Mouse (Mus musculus) MN1 (cell line): ENCODE measurements at regions not wholly inside any gene's neighbourhood (a gene's known extent, or its start where the extent isn't known, plus 50 kb on each side); places are given as distances from the start of the nearest gene placed in this dataset.

Source experiments
- DNase-seq: peaks from one replicate; pipeline ENCODE4 v3.0.0-alpha.2; 2016; ENCODE audit warnings: low spot score

DNA sequence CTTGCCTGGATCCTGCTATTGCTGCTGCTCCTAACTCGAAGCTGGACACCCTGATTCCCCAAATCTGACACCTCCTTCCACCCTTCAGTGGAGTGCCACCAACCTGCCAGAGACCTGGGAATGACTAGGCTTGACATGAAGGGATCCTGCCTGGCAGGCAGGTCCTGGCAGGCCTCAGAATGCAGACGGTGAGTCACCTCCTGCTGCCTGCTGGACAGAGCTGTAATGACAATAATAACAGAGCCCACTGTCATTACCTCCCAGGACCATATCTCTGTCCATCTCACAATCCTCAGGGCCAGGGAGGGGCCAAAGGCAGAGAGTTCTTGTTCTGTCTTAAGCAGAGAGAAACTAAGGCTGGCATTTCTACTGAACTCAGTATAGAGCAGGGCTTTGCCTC, 61.5 kb upstream of the Vps8 start:
- peak; percentile 67 for DNase-seq

DNA sequence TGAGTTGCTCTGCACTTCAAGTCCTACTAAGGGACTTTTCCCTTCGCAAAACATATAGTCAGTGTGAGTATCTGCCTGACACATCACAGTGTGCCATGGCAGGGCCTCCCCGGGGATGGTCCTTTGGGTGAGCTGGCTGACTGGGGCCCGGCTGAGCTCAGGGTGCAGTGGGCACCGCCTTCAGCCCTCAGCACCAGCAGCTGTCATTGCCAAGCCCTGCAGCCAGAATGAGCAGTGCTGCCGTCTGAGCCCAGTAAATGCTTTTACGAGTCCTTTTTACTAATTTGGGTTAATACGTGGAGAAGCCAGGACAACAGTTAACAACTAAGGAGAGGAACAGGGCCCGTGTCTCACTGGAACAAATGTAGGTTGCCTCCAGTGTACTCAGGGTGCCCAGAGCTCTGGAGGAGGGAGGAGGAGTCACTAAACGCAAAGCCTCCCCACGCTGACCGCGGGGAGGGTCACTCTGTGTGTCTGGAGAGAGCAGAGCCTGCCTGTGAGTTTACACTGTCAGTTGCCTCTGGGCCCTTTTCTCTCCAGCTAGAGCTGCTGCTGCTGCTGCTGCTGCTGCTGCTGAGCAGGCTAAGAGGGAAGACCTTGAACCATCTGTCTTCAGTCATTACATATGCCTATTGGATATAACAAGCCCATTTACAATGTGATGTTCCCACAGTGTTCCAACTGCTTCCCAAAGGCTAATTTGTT, 60.1 kb upstream of the Vps8 start:
- DNase-seq: no peak

DNA sequence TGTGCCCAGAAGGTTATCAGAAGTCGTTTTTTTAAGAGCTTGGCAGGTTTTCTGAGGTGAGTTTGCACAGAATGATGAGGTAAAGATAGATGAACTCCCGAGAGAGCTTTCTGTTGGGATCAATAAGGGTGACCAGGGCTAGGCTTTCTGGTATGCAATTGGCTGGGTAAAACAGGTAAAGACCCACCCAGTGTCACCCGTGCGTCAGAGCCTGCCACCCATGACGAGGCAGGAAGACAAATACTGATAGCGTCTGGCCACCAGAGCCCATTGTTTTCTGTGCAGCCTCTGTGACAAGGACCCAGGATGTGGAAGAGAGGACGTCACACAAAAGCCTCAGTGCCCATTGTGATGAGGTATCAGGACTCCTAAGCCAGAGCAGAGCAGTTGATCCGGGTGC, 58.0 kb upstream of the Vps8 start:
- no peak for DNase-seq

DNA sequence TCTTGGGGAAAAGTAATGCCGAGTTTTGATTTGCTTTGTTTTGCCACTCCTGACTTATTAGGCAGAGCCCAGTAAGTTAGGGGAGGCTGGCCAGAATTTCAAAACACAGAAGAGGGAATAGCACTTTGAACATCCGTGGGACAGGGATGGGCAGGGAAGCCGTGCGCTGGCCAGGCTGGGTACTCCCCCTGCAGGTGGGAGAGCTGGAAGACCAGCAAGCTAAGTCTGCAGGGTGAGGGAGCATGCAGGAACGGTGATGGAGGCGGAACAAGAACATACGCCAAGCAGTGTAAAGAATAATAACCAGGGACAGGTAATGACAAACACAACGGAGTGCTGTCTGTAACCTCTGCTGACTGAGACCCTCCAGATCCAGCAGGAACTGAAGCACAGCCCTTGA, 55.5 kb upstream of the Vps8 start:
- DNase-seq: peak; percentile 29

DNA sequence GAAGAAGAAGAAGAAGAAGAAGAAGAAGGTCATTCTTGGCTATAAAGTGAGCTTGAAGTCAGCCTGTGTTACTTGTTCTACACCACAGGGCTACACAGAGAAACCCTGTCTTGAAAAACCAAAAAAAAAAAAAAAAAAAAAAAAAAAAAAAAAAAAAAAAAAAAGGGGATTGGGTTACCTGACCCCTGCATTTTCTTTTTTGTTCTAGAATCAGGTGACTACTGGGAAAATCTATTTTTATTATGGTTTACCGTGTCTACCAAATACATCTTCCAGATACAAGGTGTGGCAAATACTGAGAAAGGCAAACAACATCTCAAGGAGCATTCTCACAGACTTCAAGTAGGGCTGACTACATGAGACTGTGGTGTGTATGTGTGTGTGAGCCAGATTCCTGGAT, 54.1 kb upstream of the Vps8 start:
- no peak for DNase-seq

DNA sequence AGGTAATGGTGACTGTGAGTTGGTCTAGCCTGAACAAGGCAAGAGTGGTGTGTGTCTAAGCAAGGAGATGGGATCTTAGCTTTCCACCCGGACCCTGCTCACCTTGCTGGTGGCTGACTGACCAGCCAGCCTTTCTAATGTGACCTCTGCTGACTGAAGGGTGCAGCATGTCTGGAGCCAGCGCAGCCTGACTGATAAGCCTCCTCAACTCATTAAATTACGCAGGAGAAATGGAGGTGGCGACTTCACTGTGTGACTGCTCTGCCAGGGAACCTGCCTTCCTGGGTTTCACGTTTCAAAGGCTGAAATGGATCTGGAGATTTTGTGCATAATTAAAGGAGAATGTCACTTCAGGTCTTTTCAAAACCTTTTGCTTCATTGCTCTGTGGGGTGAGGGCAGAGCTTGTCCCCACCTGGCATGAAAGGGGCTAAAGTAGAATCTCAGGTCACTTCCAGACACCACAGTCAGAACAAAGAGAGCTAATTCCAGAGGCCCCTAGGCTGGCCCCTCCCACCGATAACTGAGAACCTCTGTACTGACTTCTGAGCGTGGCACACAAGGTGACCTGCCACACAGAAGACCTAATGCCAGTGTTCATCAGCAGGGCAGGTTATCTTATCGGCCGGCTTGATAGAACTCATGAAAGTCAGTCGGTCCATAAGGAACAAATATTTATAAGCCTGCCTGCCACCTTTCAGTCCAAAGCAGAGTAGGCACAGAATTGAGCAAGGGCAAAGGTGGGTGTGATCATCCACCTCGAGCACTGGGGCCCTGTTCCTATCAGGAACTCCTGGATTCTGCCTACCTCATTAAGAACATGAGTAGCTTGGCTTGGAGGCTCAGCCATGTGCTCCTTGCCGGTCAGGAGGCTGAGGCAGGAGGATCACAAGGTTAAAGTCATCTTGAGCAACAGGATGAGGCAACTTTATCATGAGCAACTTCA, 53.1 kb upstream of the Vps8 start:
- no peak for DNase-seq
